Mouse (Mus musculus) left cerebral cortex, postnatal 10 days (tissue): ENCODE results near the gene Hgd. TPM values are rescaled to one million over a fixed set of nuclear protein-coding genes. Genes with fewer than 3 reads are reported as not detected.

Experiments
- DNase-seq, 2 experiments: peaks; one replicate each; pipeline ENCODE4 v3.0.0; 2021 to 2022; ENCODE audit warnings: low spot score in 2 of 2, mixed read lengths in 1 of 2; ENCODE audit errors: extremely low spot score in 1 of 2
- intact Hi-C: fragments of 180-260 bp; cut with DNase I; formaldehyde crosslinking; loops from one replicate; pipeline ENCODE4 v1.15.1; 2025
- total RNA-seq, 2 experiments: library from RNA; stranded (reverse); gene quantifications; 2 replicates each; pipeline ENCODE4 v1.2.3; 2021

Hgd gene
- total RNA-seq, 2 experiments from 2014 or later, result not detected

DNA sequence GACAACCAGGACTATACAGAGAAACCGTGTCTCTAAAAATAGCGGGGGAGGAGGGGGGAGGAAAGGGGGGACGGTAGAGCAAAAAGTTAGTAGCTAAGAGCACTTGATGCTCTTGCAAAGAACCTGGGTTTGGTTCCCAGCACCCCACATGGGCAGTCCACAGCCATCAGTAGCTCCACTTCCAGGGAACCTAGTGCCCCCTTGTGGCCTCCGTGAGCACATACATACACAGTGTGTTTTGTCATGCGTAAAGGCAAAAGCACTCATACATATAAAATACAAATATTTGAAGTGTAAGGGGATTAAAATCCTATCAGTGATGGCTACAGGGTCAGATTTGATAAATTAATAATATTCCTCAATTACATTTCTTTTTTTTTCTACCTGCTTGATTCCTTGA lies 6.9 kb upstream of the Hgd start:
- DNase-seq, result no peak
- intact Hi-C loops, result no loop called here

GRCm38 (mm10) chr16:37575325-37575724 lies 4.6 kb upstream of the Hgd start:
- intact Hi-C loops, result no loop called here
- DNase-seq, result no peak

DNA sequence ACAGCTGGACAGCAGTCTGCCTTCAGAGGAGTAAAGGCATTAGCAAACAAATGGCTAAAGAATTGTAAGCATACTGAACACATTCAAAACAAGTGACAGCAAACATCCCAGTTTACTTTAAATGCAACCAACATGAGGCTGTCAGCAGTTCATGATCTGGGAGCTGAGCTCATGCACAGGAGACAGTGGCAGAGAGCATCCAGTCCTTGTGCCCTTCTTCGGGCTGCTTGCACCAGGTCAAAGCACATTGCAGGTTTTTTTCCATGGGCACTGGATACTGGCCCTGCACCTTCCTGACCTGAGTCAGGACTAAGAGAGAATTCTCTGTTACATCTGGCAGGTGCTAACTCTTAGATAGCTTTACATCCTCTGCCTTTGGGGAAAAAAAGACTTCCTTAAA lies 362 bp upstream of the Hgd start:
- intact Hi-C loops, result no loop called here
- DNase-seq, result no peak

DNA sequence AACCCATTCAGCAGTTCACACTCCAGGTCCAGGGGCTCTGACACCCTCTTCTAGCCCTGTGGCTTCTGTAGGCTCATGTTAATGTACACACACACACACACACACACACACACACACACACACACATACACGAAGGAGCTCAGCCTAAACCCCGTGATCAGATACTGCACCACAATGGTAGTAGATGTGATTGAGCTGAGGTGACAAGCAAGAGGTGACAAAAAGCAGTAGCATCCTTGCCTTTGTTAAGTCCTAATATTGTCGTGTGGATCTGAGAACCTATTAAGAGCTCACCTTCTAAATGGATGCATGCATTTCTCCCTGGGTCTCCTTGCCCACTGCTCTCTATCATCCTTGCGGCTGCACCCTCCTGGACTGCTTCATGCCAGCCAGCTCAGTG lies 698 bp downstream of the Hgd start:
- DNase-seq, result no peak
- intact Hi-C loops, result no loop called here

DNA sequence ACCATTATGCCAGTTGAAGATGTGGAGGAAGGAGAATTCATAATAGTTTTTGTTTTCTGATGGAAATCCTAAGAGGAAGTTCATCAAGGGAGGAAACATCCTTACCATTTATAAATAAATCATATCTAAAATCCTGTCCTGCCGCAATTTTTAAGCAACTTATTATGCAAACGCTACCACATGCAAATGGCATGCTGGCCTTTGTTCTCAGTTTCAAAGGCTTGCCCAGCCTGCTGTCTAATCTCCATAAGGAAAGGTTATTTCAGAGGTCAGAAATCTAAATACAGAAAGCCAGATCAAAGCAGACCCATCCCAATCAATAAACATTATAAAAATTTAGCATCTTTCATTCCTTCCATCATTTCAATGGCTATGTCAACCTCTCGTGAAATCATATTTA lies 1.9 kb downstream of the Hgd start:
- intact Hi-C loops, result no loop called here
- no peak for DNase-seq

- intact Hi-C loops, result no loop called here
- no peak for DNase-seq
Measured at GRCm38 (mm10) chr16:37583306-37583705, 3.4 kb downstream of the Hgd start.

DNA sequence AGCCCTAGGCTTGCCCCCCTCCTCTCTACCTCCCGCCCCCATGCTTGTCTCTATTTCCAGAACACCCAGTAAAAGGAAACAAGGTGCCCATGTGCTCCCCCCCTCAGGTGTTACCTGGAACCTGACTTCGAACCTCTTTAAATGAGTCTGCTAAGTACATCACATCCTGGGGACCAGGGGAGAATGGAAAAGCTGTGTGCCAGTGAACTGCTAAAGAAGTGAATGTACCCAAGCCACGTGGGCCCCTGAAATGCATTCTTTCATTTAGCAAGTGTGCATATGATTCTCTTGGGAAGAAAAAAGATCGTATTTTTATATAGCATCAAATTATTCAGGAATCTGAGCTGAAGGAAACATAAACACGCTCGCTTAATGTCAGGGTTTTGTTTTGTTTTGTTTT lies 3.8 kb downstream of the Hgd start:
- intact Hi-C loops, result no loop called here
- no peak for DNase-seq

- intact Hi-C loops, result no loop called here
- peak; percentile 48 to 63 for DNase-seq
Measured at GRCm38 (mm10) chr16:37584218-37585035, 4.5 kb downstream of the Hgd start.

- intact Hi-C loops, result no loop called here
- no peak for DNase-seq
Measured at GRCm38 (mm10) chr16:37585129-37585563, 5.2 kb downstream of the Hgd start.

GRCm38 (mm10) chr16:37590921-37591320 lies 11.0 kb downstream of the Hgd start:
- intact Hi-C loops, result no loop called here
- DNase-seq, result no peak

GRCm38 (mm10) chr16:37591551-37591950 lies 11.6 kb downstream of the Hgd start:
- intact Hi-C loops, result no loop called here
- no peak for DNase-seq

DNA sequence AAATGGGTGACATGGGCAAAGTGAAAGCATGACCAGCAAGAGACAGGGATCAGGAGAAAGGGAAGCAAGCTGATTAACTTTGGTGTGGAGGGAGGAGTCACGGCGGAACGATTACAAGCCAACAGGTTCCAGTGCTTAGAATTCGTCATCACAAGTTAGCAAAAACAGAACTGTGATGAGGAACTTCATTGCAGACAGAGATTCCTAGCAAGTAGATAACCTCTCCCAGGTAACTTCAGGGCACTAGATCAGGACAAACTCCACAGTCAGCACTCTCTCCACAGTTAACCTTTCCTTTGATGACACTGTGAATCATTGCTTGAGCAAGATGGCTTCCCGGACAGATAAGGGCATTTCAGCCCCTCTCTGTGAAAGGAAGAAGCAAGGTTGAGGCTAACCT lies 17.5 kb downstream of the Hgd start:
- intact Hi-C loops, result no loop called here

DNA sequence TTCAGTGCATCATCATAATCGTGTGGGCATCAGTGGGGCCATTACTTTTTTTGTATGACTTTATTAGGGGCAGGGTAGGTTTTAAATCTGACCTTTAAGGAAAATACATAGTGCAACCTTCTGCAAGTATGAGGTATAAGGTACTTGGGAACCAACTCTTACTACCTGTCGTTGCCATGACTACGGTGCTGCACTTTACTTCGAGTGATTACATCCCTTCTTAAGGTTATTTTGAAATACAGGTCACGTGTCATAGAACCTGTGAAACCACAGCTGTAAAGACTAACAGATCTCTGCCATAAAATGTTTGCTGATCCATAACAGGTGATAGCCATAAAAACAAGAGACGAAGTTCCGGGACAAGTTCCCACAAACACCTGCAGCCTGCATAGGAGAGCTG lies 18.5 kb downstream of the Hgd start:
- DNase-seq, result no peak
- intact Hi-C loops, result no loop called here

More for the DNA sequence above, 17.5 kb downstream of the Hgd start:
- no peak for DNase-seq

- no peak for DNase-seq
Measured at GRCm38 (mm10) chr16:37599326-37599725, 19.4 kb downstream of the Hgd start.

DNA sequence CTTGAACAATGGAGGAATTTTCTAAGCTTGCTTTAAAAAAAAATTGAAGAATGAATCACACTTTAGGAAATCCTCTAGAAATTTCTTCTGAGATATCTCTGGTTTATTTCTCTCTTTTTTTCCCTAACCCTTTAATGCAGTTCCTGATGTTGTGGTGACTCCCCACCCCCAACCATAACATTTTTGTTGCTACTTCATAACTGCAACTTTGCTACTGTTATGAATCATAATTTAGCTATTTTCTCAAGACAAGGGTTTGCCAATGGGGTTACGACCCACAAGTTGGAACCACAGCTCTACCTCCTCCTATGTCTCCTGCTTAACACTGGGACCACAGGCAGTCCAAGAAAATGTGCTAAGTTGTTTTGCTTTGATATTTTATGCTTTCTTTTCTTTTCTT lies 23.5 kb downstream of the Hgd start:
- no peak for DNase-seq
- intact Hi-C loops, result no loop called here

More at GRCm38 (mm10) chr16:37599326-37599725, 19.4 kb downstream of the Hgd start:
- intact Hi-C loops, result no loop called here

DNA sequence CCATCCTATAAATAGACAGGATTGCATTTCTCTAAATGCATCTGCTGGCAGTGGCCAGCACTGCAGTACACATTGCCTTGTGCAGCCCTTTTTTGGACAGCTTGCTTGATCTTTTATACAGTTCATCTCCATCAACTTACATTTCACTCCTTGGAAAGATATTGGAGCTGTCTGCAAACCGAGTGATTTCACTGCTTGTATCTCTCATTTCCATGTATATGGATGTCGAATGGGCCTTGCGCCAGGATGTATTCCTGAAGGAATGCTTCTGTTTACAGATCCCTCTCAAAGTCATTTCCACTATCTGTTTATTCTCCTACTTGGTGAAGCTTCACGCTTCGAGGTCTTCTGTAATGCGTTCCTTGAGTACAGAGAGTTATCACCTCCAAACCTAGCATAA lies 24.3 kb downstream of the Hgd start:
- intact Hi-C loops, result no loop called here
- no peak for DNase-seq

DNA sequence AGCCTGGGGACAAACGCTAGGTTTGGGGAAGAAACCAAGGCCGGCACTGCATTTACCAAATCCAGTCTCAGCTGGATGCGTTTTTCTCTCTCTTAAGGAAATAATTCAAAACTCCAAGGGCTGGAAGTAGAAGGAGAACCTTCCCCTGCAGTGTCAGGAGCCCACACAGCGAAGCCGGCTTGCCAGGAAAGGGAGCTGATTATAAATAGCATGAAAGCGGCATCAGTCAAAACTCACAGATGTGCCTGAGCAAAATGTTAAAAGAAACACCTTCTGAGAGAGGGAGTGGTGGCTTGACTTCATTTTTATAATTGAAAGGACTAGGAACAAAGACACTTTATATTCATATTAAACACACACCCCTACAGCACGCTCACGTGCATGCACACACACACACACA lies 30.4 kb downstream of the Hgd start:
- intact Hi-C loops, result no loop called here
- DNase-seq, result no peak

- no peak for DNase-seq
- intact Hi-C loops, result no loop called here
Measured at GRCm38 (mm10) chr16:37611072-37611471, 31.1 kb downstream of the Hgd start.

DNA sequence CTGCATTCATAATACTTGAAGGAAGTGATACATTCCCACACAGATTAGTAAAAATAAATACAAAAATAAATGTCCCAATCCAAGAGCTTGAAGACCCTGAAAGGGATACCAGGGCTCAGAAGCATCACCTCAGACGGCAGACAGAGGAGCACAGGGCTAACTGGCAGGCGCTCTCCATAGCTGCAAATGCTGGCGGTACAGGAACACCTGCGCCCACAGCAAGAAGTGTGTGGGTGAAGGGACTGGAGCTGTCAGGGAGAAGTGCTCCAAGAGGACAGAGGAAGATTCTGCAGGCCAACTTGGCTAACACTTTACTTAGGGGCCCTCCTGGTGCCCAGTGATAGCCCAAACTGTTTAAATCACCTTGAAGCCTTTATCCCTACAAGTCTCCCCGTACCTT lies 32.1 kb downstream of the Hgd start:
- no peak for DNase-seq
- intact Hi-C loops, result no loop called here

GRCm38 (mm10) chr16:37614540-37614939 lies 34.6 kb downstream of the Hgd start:
- intact Hi-C loops, result no loop called here
- DNase-seq, result no peak

DNA sequence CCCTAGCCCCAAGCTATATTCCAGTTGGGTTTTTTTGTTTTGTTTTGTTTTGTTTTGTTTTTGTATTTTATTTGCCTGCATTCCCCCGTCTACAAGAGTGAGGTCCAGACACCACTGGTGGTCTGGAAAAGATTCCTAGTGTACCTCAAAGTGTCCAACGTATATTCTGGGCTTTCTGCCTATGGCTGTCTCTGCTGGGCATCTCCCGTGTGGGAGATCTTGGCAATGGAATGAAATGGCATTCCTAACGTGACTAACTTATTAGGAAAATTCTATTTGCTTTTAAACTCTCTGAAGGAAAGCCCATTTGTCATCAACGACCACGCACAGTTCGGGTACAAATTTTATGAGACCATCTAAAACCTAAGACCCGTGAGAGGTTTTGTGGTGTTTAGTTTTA lies 35.5 kb downstream of the Hgd start:
- intact Hi-C loops, result no loop called here
- DNase-seq, result no peak
